Mouse (Mus musculus): ENCODE measurements around the gene Ern2. TPM values are rescaled to one million over a fixed set of nuclear protein-coding genes. Genes with fewer than 3 reads are reported as not detected.

Ern2 gene
- polyA plus RNA-seq, 1 experiment from 2014 or later = 4.0 TPM

- Histone ChIP-seq H3K9me3 (ENCODE audit: control insufficient read depth) (no peaks in the 10 kb centered on the region), H3K27ac (ENCODE audit: low read depth, low read length) (no peak overlapping the region), H3K4me2 (replicated peaks; ENCODE audit: low read depth) (no peak overlapping the region), H3K27me3 (replicated peaks; ENCODE audit: control insufficient read depth, insufficient read depth, low read length) (no peaks in the 10 kb centered on the region), H3K9ac (ENCODE audit: low read depth, low read length) (no peak overlapping the region), H3K4me1 (replicated peaks; ENCODE audit: control insufficient read depth, insufficient read depth, low read length) (no peaks in the 10 kb centered on the region), H3K36me3 (ENCODE audit: control insufficient read depth, insufficient read depth) (no peaks in the 10 kb centered on the region), H3K4me3 (ENCODE audit: low read depth, low read length) (no peak overlapping the region)
- 52% methylated on average over 9 of the region's 9 CpGs for WGBS
- ATAC-seq = peak; percentile 77
- TF ChIP-seq CTCF (IDR thresholded peaks at IDR 0.05; ENCODE audit: low read depth) = no peak
Observed at GRCm38 (mm10) chr7:122196771-122197170, 10.8 kb upstream of the Ern2 start.

GRCm38 (mm10) chr7:122193919-122194318, 7.9 kb upstream of the Ern2 start:
- no peak overlapping the region for H3K4me3 ChIP-seq (ENCODE audit: low read depth, low read length)
- H3K9ac ChIP-seq (ENCODE audit: low read depth, low read length) = no peak overlapping the region
- no peaks in the 10 kb centered on the region for H3K4me1 ChIP-seq (replicated peaks; ENCODE audit: control insufficient read depth, insufficient read depth, low read length)
- TF ChIP-seq CTCF (IDR thresholded peaks at IDR 0.05; ENCODE audit: low read depth) = peak; percentile 55
- H3K27me3 ChIP-seq (replicated peaks; ENCODE audit: control insufficient read depth, insufficient read depth, low read length) = no peaks in the 10 kb centered on the region
- H3K4me2 ChIP-seq (replicated peaks; ENCODE audit: low read depth) = no peak overlapping the region
- no peak for ATAC-seq
- no peaks in the 10 kb centered on the region for H3K36me3 ChIP-seq (ENCODE audit: control insufficient read depth, insufficient read depth)
- no peak overlapping the region for H3K27ac ChIP-seq (ENCODE audit: low read depth, low read length)
- no peaks in the 10 kb centered on the region for H3K9me3 ChIP-seq (ENCODE audit: control insufficient read depth)

GRCm38 (mm10) chr7:122191097-122191496, 5.1 kb upstream of the Ern2 start:
- H3K9ac ChIP-seq (ENCODE audit: low read depth, low read length) = no peak overlapping the region
- WGBS = 62% methylated on average over 10 of the region's 10 CpGs
- no peak overlapping the region for H3K4me3 ChIP-seq (ENCODE audit: low read depth, low read length)
- H3K4me1 ChIP-seq (replicated peaks; ENCODE audit: control insufficient read depth, insufficient read depth, low read length) = no peaks in the 10 kb centered on the region
- H3K27me3 ChIP-seq (replicated peaks; ENCODE audit: control insufficient read depth, insufficient read depth, low read length) = no peaks in the 10 kb centered on the region
- H3K9me3 ChIP-seq (ENCODE audit: control insufficient read depth) = no peaks in the 10 kb centered on the region
- no peak overlapping the region for H3K4me2 ChIP-seq (replicated peaks; ENCODE audit: low read depth)
- no peak for TF ChIP-seq CTCF (IDR thresholded peaks at IDR 0.05; ENCODE audit: low read depth)
- H3K36me3 ChIP-seq (ENCODE audit: control insufficient read depth, insufficient read depth) = no peaks in the 10 kb centered on the region
- H3K27ac ChIP-seq (ENCODE audit: low read depth, low read length) = no peak overlapping the region
- no peak for ATAC-seq

- ATAC-seq = no peak
- Histone ChIP-seq H3K27ac (ENCODE audit: low read depth, low read length) (no peak overlapping the region), H3K4me1 (replicated peaks; ENCODE audit: control insufficient read depth, insufficient read depth, low read length) (no peaks in the 10 kb centered on the region), H3K4me2 (replicated peaks; ENCODE audit: low read depth) (no peak overlapping the region), H3K9me3 (ENCODE audit: control insufficient read depth) (no peaks in the 10 kb centered on the region), H3K27me3 (replicated peaks; ENCODE audit: control insufficient read depth, insufficient read depth, low read length) (no peaks in the 10 kb centered on the region), H3K36me3 (ENCODE audit: control insufficient read depth, insufficient read depth) (no peaks in the 10 kb centered on the region), H3K9ac (ENCODE audit: low read depth, low read length) (no peak overlapping the region), H3K4me3 (ENCODE audit: low read depth, low read length) (no peak overlapping the region)
- TF ChIP-seq CTCF (IDR thresholded peaks at IDR 0.05; ENCODE audit: low read depth) = peak; percentile 91
- WGBS = 32% methylated on average over 7 of the region's 7 CpGs
Observed at GRCm38 (mm10) chr7:122189484-122189883, 3.5 kb upstream of the Ern2 start.

- Histone ChIP-seq H3K4me2 (replicated peaks; ENCODE audit: low read depth) (no peak overlapping the region), H3K27ac (ENCODE audit: low read depth, low read length) (no peak overlapping the region), H3K4me1 (replicated peaks; ENCODE audit: control insufficient read depth, insufficient read depth, low read length) (no peaks in the 10 kb centered on the region), H3K27me3 (replicated peaks; ENCODE audit: control insufficient read depth, insufficient read depth, low read length) (no peaks in the 10 kb centered on the region), H3K9me3 (ENCODE audit: control insufficient read depth) (no peaks in the 10 kb centered on the region), H3K4me3 (ENCODE audit: low read depth, low read length) (no peak overlapping the region), H3K9ac (ENCODE audit: low read depth, low read length) (no peak overlapping the region), H3K36me3 (ENCODE audit: control insufficient read depth, insufficient read depth) (no peaks in the 10 kb centered on the region)
- TF ChIP-seq CTCF (IDR thresholded peaks at IDR 0.05; ENCODE audit: low read depth) = 0 out of 2 replicates have a peak, but pooled peaks have one; percentile 4
- WGBS = 35% methylated on average over 5 of the region's 5 CpGs
- ATAC-seq = peak; percentile 59
Observed at GRCm38 (mm10) chr7:122184569-122184968, 1.4 kb downstream of the Ern2 start.

- no peak for ATAC-seq
- Histone ChIP-seq H3K4me1 (replicated peaks; ENCODE audit: control insufficient read depth, insufficient read depth, low read length) (no peaks in the 10 kb centered on the region), H3K27ac (ENCODE audit: low read depth, low read length) (no peak overlapping the region), H3K9ac (ENCODE audit: low read depth, low read length) (no peak overlapping the region), H3K4me2 (replicated peaks; ENCODE audit: low read depth) (no peak overlapping the region), H3K9me3 (ENCODE audit: control insufficient read depth) (no peaks in the 10 kb centered on the region), H3K27me3 (replicated peaks; ENCODE audit: control insufficient read depth, insufficient read depth, low read length) (no peaks in the 10 kb centered on the region), H3K4me3 (ENCODE audit: low read depth, low read length) (no peak overlapping the region), H3K36me3 (ENCODE audit: control insufficient read depth, insufficient read depth) (no peaks in the 10 kb centered on the region)
- 85% methylated on average over 7 of the region's 7 CpGs for WGBS
- no peak for TF ChIP-seq CTCF (IDR thresholded peaks at IDR 0.05; ENCODE audit: low read depth)
Observed at GRCm38 (mm10) chr7:122180720-122181119, 5.3 kb downstream of the Ern2 start.

- Histone ChIP-seq H3K9me3 (ENCODE audit: control insufficient read depth) (no peaks in the 10 kb centered on the region), H3K9ac (ENCODE audit: low read depth, low read length) (no peak overlapping the region), H3K27me3 (replicated peaks; ENCODE audit: control insufficient read depth, insufficient read depth, low read length) (no peaks in the 10 kb centered on the region), H3K27ac (ENCODE audit: low read depth, low read length) (no peak overlapping the region), H3K36me3 (ENCODE audit: control insufficient read depth, insufficient read depth) (peaks cover 36% of the 10 kb centered on the region), H3K4me1 (replicated peaks; ENCODE audit: control insufficient read depth, insufficient read depth, low read length) (no peaks in the 10 kb centered on the region), H3K4me2 (replicated peaks; ENCODE audit: low read depth) (no peak overlapping the region), H3K4me3 (ENCODE audit: low read depth, low read length) (no peak overlapping the region)
- ATAC-seq = no peak
- TF ChIP-seq CTCF (IDR thresholded peaks at IDR 0.05; ENCODE audit: low read depth) = no peak
- WGBS = 70% methylated on average over 10 of the region's 10 CpGs
Observed at GRCm38 (mm10) chr7:122171613-122172012, 14.4 kb downstream of the Ern2 start.
